Mouse (Mus musculus) thymus, adult 2 months (tissue): ENCODE measurements at regions not wholly inside any gene's neighbourhood (a gene's known extent, or its start where the extent isn't known, plus 50 kb on each side); places are given as distances from the start of the nearest gene placed in this dataset.

Experiments used
- CTCF ChIP-seq: fragments of 200-500 bp; IDR thresholded peaks from 2 replicates; pipeline ENCODE4 v1.5.1; 2012; ENCODE audit warnings: mild to moderate bottlenecking, control low read depth, low read length, moderate library complexity, borderline replicate concordance; ENCODE audit not compliant: control insufficient read depth, poor library complexity, insufficient read depth; ENCODE audit errors: extremely low read depth
- POLR2A ChIP-seq: fragments of 200-500 bp; IDR thresholded peaks from 2 replicates; pipeline ENCODE4 v1.6.1; 2012; ENCODE audit warnings: mild to moderate bottlenecking, low read length, control low read depth, moderate library complexity; ENCODE audit not compliant: control insufficient read depth, poor library complexity, insufficient read depth; ENCODE audit errors: extremely low read depth

DNA sequence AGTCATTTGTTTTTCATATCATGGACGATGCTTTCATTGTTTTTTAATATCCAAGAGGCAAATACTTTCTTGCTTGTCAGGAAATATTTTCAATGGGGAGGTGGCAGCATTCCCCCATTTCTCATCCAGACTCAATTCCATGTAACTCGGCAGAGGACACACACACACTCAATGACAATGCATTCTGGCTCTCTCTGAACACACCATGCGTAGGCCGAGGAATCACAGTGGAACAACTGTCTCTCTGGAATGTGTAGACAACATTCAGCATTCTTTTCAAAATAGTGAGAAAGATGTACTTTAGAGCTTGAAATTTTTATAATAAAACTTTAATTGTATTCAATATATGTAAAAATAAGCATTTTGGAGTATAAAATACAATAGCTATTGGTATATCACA lies 265.5 kb downstream of the Ndfip2 start:
- TF ChIP-seq CTCF = no peak
- TF ChIP-seq POLR2A = no peak
